ENCODE assay signal across 9 mouse cellular contexts in genomic region chr7:81860071-81860470, GRCm38 (mm10). TPM values are rescaled to one million over a fixed set of nuclear protein-coding genes. Genes with fewer than 3 reads are reported as not detected.
DNase-seq lines count a peak whose midpoint lies in the region; ATAC-seq and TF ChIP-seq lines count a peak whose summit lies in the region.
"Had no signal": no experiment of that assay in that cellular context is flagged by ENCODE, and none has a peak within 500 bp of the region (broad histone marks: within the 10 kb centered on the region; RNA-seq: fewer than 3 reads in every experiment).

No protein-coding gene starts in this region.

- H3K4me3 ChIP-seq in layer of hippocampus, adult 2 months, result peak overlapping the region; percentile 67; the same call in 1 of the 2 replicates
- H3K4me3 ChIP-seq in embryonic facial prominence, embryonic 13.5 days, result peak overlapping the region; percentile 68
- H3K4me3 ChIP-seq in hindbrain, embryonic 11.5 days (ENCODE audit: low read depth, low read length), result peak overlapping the region; percentile 61; the same call in 1 of the 2 replicates
- peak overlapping the region; percentile 56 for H3K4me3 ChIP-seq in liver, postnatal 0 days (ENCODE audit: low read depth, low read length)
- 0 out of 2 replicates have a peak overlapping the region, but pooled peaks have one; percentile 9 for H3K4me3 ChIP-seq in neural tube, embryonic 12.5 days

- peak overlapping the region; percentile 96 for H3K4me2 ChIP-seq in embryonic facial prominence, embryonic 13.5 days
- peak overlapping the region; percentile 98; the same call in 1 of the 2 replicates for H3K4me2 ChIP-seq in hindbrain, embryonic 11.5 days (replicated peaks; ENCODE audit: low read depth, low read length)
- peak overlapping the region; percentile 65 for H3K4me2 ChIP-seq in liver, postnatal 0 days (ENCODE audit: low read depth, low read length)
- H3K4me2 ChIP-seq in neural tube, embryonic 12.5 days (replicated peaks), result peak overlapping the region; percentile 99

- no peaks in the 10 kb centered on the region for H3K9me3 ChIP-seq in embryonic facial prominence, embryonic 13.5 days
- H3K9me3 ChIP-seq in hindbrain, embryonic 11.5 days (ENCODE audit: control insufficient read depth, low read length), result no peaks in the 10 kb centered on the region
- no peaks in the 10 kb centered on the region for H3K9me3 ChIP-seq in liver, postnatal 0 days (ENCODE audit: low read length)
- no peaks in the 10 kb centered on the region for H3K9me3 ChIP-seq in neural tube, embryonic 12.5 days

- no peak overlapping the region for H3K9ac ChIP-seq in embryonic facial prominence, embryonic 13.5 days
- no peak overlapping the region for H3K9ac ChIP-seq in hindbrain, embryonic 11.5 days (ENCODE audit: low read depth, low read length)
- H3K9ac ChIP-seq in liver, postnatal 0 days (replicated peaks), result peak overlapping the region; percentile 63
- H3K9ac ChIP-seq in neural tube, embryonic 12.5 days, result 0 out of 2 replicates have a peak overlapping the region, but pooled peaks have one; percentile 67

- ATAC-seq in embryonic facial prominence, embryonic 13.5 days (ENCODE audit: insufficient number of reproducible peaks, insufficient read depth, low FRiP score, low TSS enrichment, low read depth), result no peak
- no peak for ATAC-seq in hindbrain, embryonic 11.5 days (ENCODE audit: low FRiP score)
- peak; percentile 48 for ATAC-seq in liver, postnatal 0 days
- ATAC-seq in neural tube, embryonic 12.5 days (ENCODE audit: low FRiP score, low read depth), result no peak

- H3K27me3 ChIP-seq in embryonic facial prominence, embryonic 13.5 days, result peaks cover 64% of the 10 kb centered on the region
- peaks cover 10% of the 10 kb centered on the region; the same call in 1 of the 2 replicates for H3K27me3 ChIP-seq in hindbrain, embryonic 11.5 days (ENCODE audit: control insufficient read depth, insufficient read depth, low read length)
- peaks cover 49% of the 10 kb centered on the region for H3K27me3 ChIP-seq in liver, postnatal 0 days (ENCODE audit: insufficient read depth, low read length)
- H3K27me3 ChIP-seq in neural tube, embryonic 12.5 days (replicated peaks), result peaks cover 10% of the 10 kb centered on the region; the same call in 1 of the 2 replicates

- H3K4me1 ChIP-seq in embryonic facial prominence, embryonic 13.5 days, result peaks cover 11% of the 10 kb centered on the region
- H3K4me1 ChIP-seq in hindbrain, embryonic 11.5 days (replicated peaks; ENCODE audit: control insufficient read depth, insufficient read depth, low read length), result peaks cover 3% of the 10 kb centered on the region; the same call in 1 of the 2 replicates
- peaks cover 27% of the 10 kb centered on the region for H3K4me1 ChIP-seq in liver, postnatal 0 days (ENCODE audit: insufficient read depth)
- peaks cover 19% of the 10 kb centered on the region; the same call in 1 of the 2 replicates for H3K4me1 ChIP-seq in neural tube, embryonic 12.5 days

- H3K27ac ChIP-seq in layer of hippocampus, adult 2 months, result peak overlapping the region; percentile 74; the same call in 1 of the 2 replicates
- H3K27ac ChIP-seq in embryonic facial prominence, embryonic 13.5 days, result no peak overlapping the region
- no peak overlapping the region for H3K27ac ChIP-seq in hindbrain, embryonic 11.5 days (ENCODE audit: low read depth, low read length)
- H3K27ac ChIP-seq in liver, postnatal 0 days (ENCODE audit: low read depth), result peak overlapping the region; percentile 76
- no peak overlapping the region for H3K27ac ChIP-seq in neural tube, embryonic 12.5 days

- TF ChIP-seq CTCF in layer of hippocampus, adult 2 months (conservative IDR thresholded peaks at IDR 0.05), result no peak
- TF ChIP-seq CTCF in liver, postnatal 0 days (IDR thresholded peaks at IDR 0.05; ENCODE audit: low read depth), result no peak

- no peak for DNase-seq in layer of hippocampus, adult 2 months (ENCODE audit: low spot score in 2 of 2)
- no peak for DNase-seq in layer of hippocampus, postnatal 25 days (ENCODE audit: extremely low spot score in 1 of 2, low spot score in 1 of 2)
- DNase-seq in hindbrain, embryonic 11.5 days (ENCODE audit: low spot score), result no peak
- peak; percentile 46 for DNase-seq in liver, postnatal 0 days
- no peak for DNase-seq in cerebellum, postnatal 36 days
- DNase-seq in urinary bladder, postnatal 36 days (ENCODE audit: low spot score in 2 of 2), result no peak

- WGBS in embryonic facial prominence, embryonic 13.5 days, result 48% methylated on average over 11 of the region's 11 CpGs
- 56% methylated on average over 11 of the region's 11 CpGs for WGBS in hindbrain, embryonic 11.5 days
- 17% methylated on average over 11 of the region's 11 CpGs for WGBS in liver, postnatal 0 days (ENCODE audit: insufficient replicate concordance)
- 50% methylated on average over 11 of the region's 11 CpGs for WGBS in neural tube, embryonic 12.5 days

- no peaks in the 10 kb centered on the region for H3K36me3 ChIP-seq in embryonic facial prominence, embryonic 13.5 days
- no peaks in the 10 kb centered on the region for H3K36me3 ChIP-seq in hindbrain, embryonic 11.5 days (ENCODE audit: control insufficient read depth, insufficient read depth, low read length)
- H3K36me3 ChIP-seq in liver, postnatal 0 days (replicated peaks; ENCODE audit: insufficient read depth, low read length), result no peaks in the 10 kb centered on the region
- no peaks in the 10 kb centered on the region for H3K36me3 ChIP-seq in neural tube, embryonic 12.5 days

- TF ChIP-seq EP300 in liver, postnatal 0 days (IDR thresholded peaks at IDR 0.05; ENCODE audit: low read depth), result no peak

RNA-seq across cellular contexts. Expression of gene Tm6sf1, which starts 1.3 kb away (rescaled TPM):
- total RNA-seq in layer of hippocampus, adult 2 months (2021), result 10 to 100 TPM; 13.8 to 17.9 TPM
- total RNA-seq in layer of hippocampus, postnatal 25 days (2021), result 10 to 100 TPM; 13.8 to 21.6 TPM
- polyA plus RNA-seq in embryonic facial prominence, embryonic 13.5 days (2015; fragmentation: Nextera tagmentation; extraction: Ambion mirVana), result 11.3 and 12.4 TPM in 2 replicates
- 11.3 and 14.8 TPM in 2 replicates for polyA plus RNA-seq in hindbrain, embryonic 11.5 days (2014; fragmentation: Nextera tagmentation; extraction: Ambion mirVana)
- 8.7 and 9.0 TPM in 2 replicates for polyA plus RNA-seq in liver, postnatal 0 days (2015; fragmentation: Nextera tagmentation; extraction: Ambion mirVana)
- 14.5 and 16.6 TPM in 2 replicates for polyA plus RNA-seq in neural tube, embryonic 12.5 days (2016; fragmentation: Nextera tagmentation; extraction: Ambion mirVana)

RNA-seq across cellular contexts. Expression of gene Gm10160, which starts 4.5 kb away (rescaled TPM):
- total RNA-seq in layer of hippocampus, adult 2 months (2021), result not detected
- not detected for total RNA-seq in layer of hippocampus, postnatal 25 days (2021)
- not detected in 2 replicates for polyA plus RNA-seq in embryonic facial prominence, embryonic 13.5 days (2015; fragmentation: Nextera tagmentation; extraction: Ambion mirVana)
- not detected in 2 replicates for polyA plus RNA-seq in hindbrain, embryonic 11.5 days (2014; fragmentation: Nextera tagmentation; extraction: Ambion mirVana)
- not detected in 2 replicates for polyA plus RNA-seq in liver, postnatal 0 days (2015; fragmentation: Nextera tagmentation; extraction: Ambion mirVana)
- not detected in 2 replicates for polyA plus RNA-seq in neural tube, embryonic 12.5 days (2016; fragmentation: Nextera tagmentation; extraction: Ambion mirVana)
- total RNA-seq: left cerebral cortex, postnatal 14 days had no signal

RNA-seq across cellular contexts. Expression of gene Btbd1, which starts 30.8 kb away (rescaled TPM):
- total RNA-seq in layer of hippocampus, adult 2 months (2021), result 100 to 1,000 TPM in 1 of 2 experiments, 10 to 100 TPM in 1; 97.5 to 104 TPM
- total RNA-seq in layer of hippocampus, postnatal 25 days (2021), result 100 to 1,000 TPM; 102 to 109 TPM
- polyA plus RNA-seq in embryonic facial prominence, embryonic 13.5 days (2015; fragmentation: Nextera tagmentation; extraction: Ambion mirVana), result 53.2 and 56.6 TPM in 2 replicates
- polyA plus RNA-seq in hindbrain, embryonic 11.5 days (2014; fragmentation: Nextera tagmentation; extraction: Ambion mirVana), result 101 and 103 TPM in 2 replicates
- 16.6 and 20.8 TPM in 2 replicates for polyA plus RNA-seq in liver, postnatal 0 days (2015; fragmentation: Nextera tagmentation; extraction: Ambion mirVana)
- polyA plus RNA-seq in neural tube, embryonic 12.5 days (2016; fragmentation: Nextera tagmentation; extraction: Ambion mirVana), result 102 and 108 TPM in 2 replicates

Comparison
In these comparisons a context has a peak if more than half of its experiments do, and no peak if none do; other contexts are left out.
1. H3K27ac ChIP-seq: peak in layer of hippocampus, adult 2 months (single experiment) and liver, postnatal 0 days (single experiment); none in embryonic facial prominence, embryonic 13.5 days (single experiment), hindbrain, embryonic 11.5 days (single experiment) and neural tube, embryonic 12.5 days (single experiment).
2. H3K4me3 ChIP-seq: peak in every context shown above with its lines; median percentile 68 in embryonic facial prominence, embryonic 13.5 days; 67 in layer of hippocampus, adult 2 months; 61 in hindbrain, embryonic 11.5 days; 56 in liver, postnatal 0 days; 9 in neural tube, embryonic 12.5 days.
3. H3K9ac ChIP-seq: peak in liver, postnatal 0 days (single experiment) and neural tube, embryonic 12.5 days (single experiment); none in embryonic facial prominence, embryonic 13.5 days (single experiment) and hindbrain, embryonic 11.5 days (single experiment).
4. Peak in every context shown above with its lines, with median percentiles within 50 percentile points of each other: H3K4me2 ChIP-seq.